Mouse (Mus musculus) testis, adult 2 months (tissue): ENCODE results near the gene Hpdl.

Source experiments
- CTCF ChIP-seq: fragments of 200-500 bp; IDR thresholded peaks from 2 replicates; pipeline ENCODE4 v1.5.1; 2012; ENCODE audit warnings: low read depth, mild to moderate bottlenecking, inconsistent platforms, low read length, moderate library complexity; ENCODE audit not compliant: control insufficient read depth, insufficient read depth, insufficient replicate concordance
- POLR2A ChIP-seq: fragments of 200-500 bp; IDR thresholded peaks from 2 replicates; pipeline ENCODE4 v1.6.1; 2012; ENCODE audit warnings: low read depth, mild to moderate bottlenecking, inconsistent platforms, low read length, moderate library complexity; ENCODE audit not compliant: control insufficient read depth

DNA sequence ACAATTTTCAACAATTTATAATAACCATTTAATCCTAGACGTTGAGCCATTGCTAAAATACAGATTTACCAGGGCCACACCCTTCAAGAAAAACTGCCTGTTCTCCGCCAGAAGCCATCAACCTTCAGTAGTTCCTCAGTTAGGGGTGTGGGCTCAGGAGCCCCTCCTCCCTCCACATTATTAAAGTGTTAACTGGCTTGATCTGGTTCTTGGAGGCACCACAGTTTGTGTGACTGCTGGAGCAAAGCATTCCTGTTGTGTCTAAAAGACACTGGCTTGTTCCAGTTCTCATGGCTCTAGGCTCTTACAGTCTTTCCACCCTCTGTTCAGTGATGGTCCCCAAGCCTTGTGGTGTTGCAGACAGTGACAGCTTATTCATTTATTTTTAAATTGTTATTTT is 41.0 kb downstream of the Hpdl start:
- TF ChIP-seq POLR2A = no peak
- no peak for TF ChIP-seq CTCF
